Mouse (Mus musculus): ENCODE data around the gene Glcci1. TPM values are rescaled to one million over a fixed set of nuclear protein-coding genes. Genes with fewer than 3 reads are reported as not detected.
A peak's percentile ranks its signal among the peaks of the same experiment; 100 is the strongest.

Glcci1 gene
- 2.8 and 4.4 TPM in 2 replicates for polyA plus RNA-seq (2015; fragmentation: Nextera tagmentation; extraction: Ambion mirVana)

DNA sequence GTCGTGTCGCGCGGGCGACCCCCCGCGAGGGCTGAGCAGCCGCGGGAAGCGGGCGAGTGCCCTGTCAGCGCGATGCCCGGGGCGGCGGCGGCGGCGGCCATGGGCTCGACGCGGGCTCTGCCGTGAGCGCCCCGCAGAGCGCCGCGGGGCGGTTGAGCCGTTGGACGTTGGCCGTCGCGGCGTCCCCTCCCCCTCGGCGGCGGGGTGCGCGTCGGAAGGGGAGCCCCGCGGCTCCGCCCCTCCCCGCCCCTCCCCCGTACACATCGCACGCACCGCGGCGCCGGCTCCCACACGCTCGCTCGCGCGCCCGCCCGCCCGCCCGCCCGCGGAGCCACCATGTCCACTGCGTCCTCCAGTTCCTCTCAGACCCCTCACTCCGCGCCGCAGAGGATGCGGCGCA, at the start of gene Glcci1:
Glcci1 (plus strand) TSS at position 50 of the 400 bp plus-strand sequence.
- Histone ChIP-seq H3K4me1 (ENCODE audit: control insufficient read depth, insufficient read depth, low read length) (peaks cover 15% of the 10 kb centered on the region; the same call in 1 of the 2 replicates), H3K36me3 (ENCODE audit: control insufficient read depth, insufficient read depth, low read length) (no peaks in the 10 kb centered on the region), H3K27me3 (ENCODE audit: control insufficient read depth, insufficient read depth, low read length) (no peaks in the 10 kb centered on the region), H3K4me3 (replicated peaks; ENCODE audit: low read length) (peak within 1 kb of the TSS; percentile 90), H3K4me2 (ENCODE audit: low read depth, low read length) (peak within 1 kb of the TSS; percentile 77), H3K27ac (ENCODE audit: low read length) (peak within 1 kb of the TSS; percentile 99), H3K9me3 (replicated peaks; ENCODE audit: control insufficient read depth, low read length) (no peaks in the 10 kb centered on the region), H3K9ac (ENCODE audit: low read length) (peak within 1 kb of the TSS; percentile 98)
- ATAC-seq (ENCODE audit: insufficient read depth, low FRiP score), result peak; percentile 84
- 1% methylated on average over 33 of the region's 69 CpGs for WGBS

GRCm38 (mm10) chr6:8462447-8462846, 47.0 kb upstream of the Glcci1 start:
- Histone ChIP-seq H3K4me3 (replicated peaks; ENCODE audit: low read length) (no peak overlapping the region), H3K4me1 (ENCODE audit: control insufficient read depth, insufficient read depth, low read length) (no peaks in the 10 kb centered on the region), H3K9me3 (replicated peaks; ENCODE audit: control insufficient read depth, low read length) (no peaks in the 10 kb centered on the region), H3K4me2 (ENCODE audit: low read depth, low read length) (no peak overlapping the region), H3K36me3 (ENCODE audit: control insufficient read depth, insufficient read depth, low read length) (no peaks in the 10 kb centered on the region), H3K27ac (ENCODE audit: low read length) (no peak overlapping the region), H3K27me3 (ENCODE audit: control insufficient read depth, insufficient read depth, low read length) (no peaks in the 10 kb centered on the region), H3K9ac (ENCODE audit: low read length) (no peak overlapping the region)
- ATAC-seq (ENCODE audit: insufficient read depth, low FRiP score), result no peak
- WGBS, result 61% methylated on average over 2 of the region's 2 CpGs

GRCm38 (mm10) chr6:8465388-8465787, 44.0 kb upstream of the Glcci1 start:
- WGBS, result 74% methylated on average over 1 of the region's 1 CpGs

GRCm38 (mm10) chr6:8465985-8466384, 43.4 kb upstream of the Glcci1 start:
- Histone ChIP-seq H3K27ac (ENCODE audit: low read length) (no peak overlapping the region), H3K4me1 (ENCODE audit: control insufficient read depth, insufficient read depth, low read length) (no peaks in the 10 kb centered on the region), H3K9ac (ENCODE audit: low read length) (no peak overlapping the region), H3K27me3 (ENCODE audit: control insufficient read depth, insufficient read depth, low read length) (no peaks in the 10 kb centered on the region), H3K36me3 (ENCODE audit: control insufficient read depth, insufficient read depth, low read length) (no peaks in the 10 kb centered on the region), H3K9me3 (replicated peaks; ENCODE audit: control insufficient read depth, low read length) (no peaks in the 10 kb centered on the region), H3K4me2 (ENCODE audit: low read depth, low read length) (no peak overlapping the region), H3K4me3 (replicated peaks; ENCODE audit: low read length) (no peak overlapping the region)
- ATAC-seq (ENCODE audit: insufficient read depth, low FRiP score), result no peak
- WGBS, result 57% methylated on average over 5 of the region's 5 CpGs

More at GRCm38 (mm10) chr6:8465388-8465787, 44.0 kb upstream of the Glcci1 start:
- Histone ChIP-seq H3K4me3 (replicated peaks; ENCODE audit: low read length) (no peak overlapping the region), H3K4me2 (ENCODE audit: low read depth, low read length) (no peak overlapping the region), H3K9me3 (replicated peaks; ENCODE audit: control insufficient read depth, low read length) (no peaks in the 10 kb centered on the region), H3K9ac (ENCODE audit: low read length) (no peak overlapping the region), H3K36me3 (ENCODE audit: control insufficient read depth, insufficient read depth, low read length) (no peaks in the 10 kb centered on the region), H3K27ac (ENCODE audit: low read length) (no peak overlapping the region), H3K4me1 (ENCODE audit: control insufficient read depth, insufficient read depth, low read length) (no peaks in the 10 kb centered on the region), H3K27me3 (ENCODE audit: control insufficient read depth, insufficient read depth, low read length) (no peaks in the 10 kb centered on the region)
- no peak for ATAC-seq (ENCODE audit: insufficient read depth, low FRiP score)

DNA sequence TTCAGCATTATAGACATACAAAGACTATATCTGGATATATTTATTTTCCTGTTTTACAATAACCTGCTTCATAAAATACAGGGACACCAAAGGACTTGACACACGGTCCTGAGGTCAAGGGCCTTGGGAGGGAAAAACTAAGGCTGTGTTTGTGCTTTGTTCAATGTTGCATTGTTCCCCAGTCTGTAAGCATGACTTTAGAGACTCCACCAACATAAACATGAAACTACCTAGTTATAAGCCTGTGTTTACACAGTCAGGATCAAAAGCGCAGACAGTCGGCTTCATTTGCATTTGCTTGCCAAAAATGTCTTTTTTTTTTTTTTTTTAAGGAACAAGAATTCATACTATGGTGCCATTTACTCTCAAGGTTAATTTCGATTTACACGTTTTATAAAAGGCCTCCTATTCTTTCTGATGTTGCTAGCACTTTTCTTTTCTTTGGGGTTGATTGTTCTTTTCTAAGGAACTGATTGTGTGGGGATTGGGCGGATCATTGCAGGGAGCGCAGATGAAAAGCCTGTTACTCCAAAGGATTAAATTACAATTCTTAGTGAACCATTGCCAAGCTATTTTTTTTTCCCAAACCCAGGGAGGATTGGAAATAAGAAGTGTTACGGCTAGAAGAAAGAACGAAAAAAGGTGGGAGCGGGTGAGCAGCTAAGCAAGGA, 41.6 kb upstream of the Glcci1 start:
- WGBS, result 69% methylated on average over 10 of the region's 10 CpGs
- ATAC-seq (ENCODE audit: insufficient read depth, low FRiP score), result no peak
- H3K9me3 ChIP-seq (replicated peaks; ENCODE audit: control insufficient read depth, low read length), result no peaks in the 10 kb centered on the region
- H3K9ac ChIP-seq (ENCODE audit: low read length), result no peak overlapping the region
- H3K27ac ChIP-seq (ENCODE audit: low read length), result no peak overlapping the region
- no peak overlapping the region for H3K4me2 ChIP-seq (ENCODE audit: low read depth, low read length)
- H3K4me3 ChIP-seq (replicated peaks; ENCODE audit: low read length), result no peak overlapping the region
- H3K27me3 ChIP-seq (ENCODE audit: control insufficient read depth, insufficient read depth, low read length), result no peaks in the 10 kb centered on the region
- H3K4me1 ChIP-seq (ENCODE audit: control insufficient read depth, insufficient read depth, low read length), result 0 out of 2 replicates have a peak, but pooled peaks cover 2% of the 10 kb centered on the region
- no peaks in the 10 kb centered on the region for H3K36me3 ChIP-seq (ENCODE audit: control insufficient read depth, insufficient read depth, low read length)

DNA sequence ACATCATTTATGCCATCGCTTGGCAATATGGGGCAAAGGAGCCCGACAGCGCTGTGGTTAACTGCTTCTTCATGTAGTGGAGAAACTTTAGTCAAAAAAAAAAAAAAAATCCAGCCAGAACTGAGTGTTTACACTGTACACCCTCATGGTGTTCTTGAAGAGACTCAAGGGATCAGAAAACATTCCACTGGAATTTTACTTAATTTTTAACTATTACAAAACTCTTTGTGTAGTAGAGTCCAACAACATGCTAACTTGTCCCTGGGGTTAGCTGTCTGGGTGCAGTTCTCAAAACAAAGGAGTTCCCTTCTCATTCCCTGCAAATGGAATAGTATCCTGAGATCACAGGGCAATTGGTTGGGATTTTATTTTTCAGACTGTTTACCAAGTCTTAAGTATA, 39.5 kb upstream of the Glcci1 start:
- H3K27me3 ChIP-seq (ENCODE audit: control insufficient read depth, insufficient read depth, low read length), result no peaks in the 10 kb centered on the region
- H3K4me3 ChIP-seq (replicated peaks; ENCODE audit: low read length), result no peak overlapping the region
- no peak for ATAC-seq (ENCODE audit: insufficient read depth, low FRiP score)
- H3K9ac ChIP-seq (ENCODE audit: low read length), result no peak overlapping the region
- H3K4me2 ChIP-seq (ENCODE audit: low read depth, low read length), result no peak overlapping the region
- H3K4me1 ChIP-seq (ENCODE audit: control insufficient read depth, insufficient read depth, low read length), result peaks cover 6% of the 10 kb centered on the region; the same call in 1 of the 2 replicates
- H3K27ac ChIP-seq (ENCODE audit: low read length), result no peak overlapping the region
- WGBS, result 83% methylated on average over 3 of the region's 3 CpGs
- H3K36me3 ChIP-seq (ENCODE audit: control insufficient read depth, insufficient read depth, low read length), result no peaks in the 10 kb centered on the region
- H3K9me3 ChIP-seq (replicated peaks; ENCODE audit: control insufficient read depth, low read length), result no peaks in the 10 kb centered on the region

DNA sequence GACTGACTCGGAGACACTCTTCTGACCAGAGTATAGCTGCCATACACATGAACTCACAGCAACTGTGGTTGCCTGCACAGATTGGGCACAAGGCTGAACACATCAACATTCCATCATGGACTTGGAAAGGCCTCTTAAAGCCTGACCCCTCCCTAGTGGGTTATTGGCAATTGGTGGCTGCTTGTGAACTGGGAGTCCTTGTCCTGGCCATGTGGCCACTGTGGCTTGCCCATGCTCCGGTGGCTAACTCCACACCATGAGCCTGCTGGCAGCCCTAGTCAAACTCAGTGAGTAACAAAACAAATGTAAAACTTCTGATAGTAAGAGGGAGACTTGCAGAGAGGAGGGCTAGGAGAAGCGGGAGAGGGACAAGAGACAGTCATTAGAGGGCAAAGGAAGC, 37.3 kb upstream of the Glcci1 start:
- Histone ChIP-seq H3K9me3 (replicated peaks; ENCODE audit: control insufficient read depth, low read length) (no peaks in the 10 kb centered on the region), H3K4me3 (replicated peaks; ENCODE audit: low read length) (no peak overlapping the region), H3K27me3 (ENCODE audit: control insufficient read depth, insufficient read depth, low read length) (no peaks in the 10 kb centered on the region), H3K9ac (ENCODE audit: low read length) (no peak overlapping the region), H3K4me1 (ENCODE audit: control insufficient read depth, insufficient read depth, low read length) (peaks cover 6% of the 10 kb centered on the region; the same call in 1 of the 2 replicates), H3K36me3 (ENCODE audit: control insufficient read depth, insufficient read depth, low read length) (no peaks in the 10 kb centered on the region), H3K27ac (ENCODE audit: low read length) (no peak overlapping the region), H3K4me2 (ENCODE audit: low read depth, low read length) (no peak overlapping the region)
- WGBS, result 79% methylated on average over 3 of the region's 3 CpGs
- ATAC-seq (ENCODE audit: insufficient read depth, low FRiP score), result no peak

DNA sequence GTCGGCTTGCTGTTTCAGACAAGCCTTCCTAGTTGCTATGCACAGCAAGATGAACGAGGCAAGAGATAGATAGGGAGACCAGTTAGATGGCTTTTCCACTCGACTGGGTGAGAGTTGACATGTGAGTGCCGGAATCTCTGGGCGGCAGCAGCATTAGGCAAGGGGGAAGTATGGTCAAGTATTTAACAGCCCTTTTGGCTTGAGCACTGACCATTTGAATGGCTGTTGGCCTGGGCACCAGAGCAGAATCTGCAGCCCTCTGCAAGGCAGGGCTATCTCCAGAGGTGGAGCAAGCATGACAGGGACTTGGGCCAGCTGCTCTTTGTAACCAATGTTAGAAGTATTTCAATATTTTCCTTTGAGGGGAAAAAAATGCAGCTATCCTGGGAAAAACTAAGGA, 36.5 kb upstream of the Glcci1 start:
- H3K9ac ChIP-seq (ENCODE audit: low read length), result no peak overlapping the region
- no peaks in the 10 kb centered on the region for H3K36me3 ChIP-seq (ENCODE audit: control insufficient read depth, insufficient read depth, low read length)
- 39% methylated on average over 5 of the region's 5 CpGs for WGBS
- no peak for ATAC-seq (ENCODE audit: insufficient read depth, low FRiP score)
- no peak overlapping the region for H3K4me3 ChIP-seq (replicated peaks; ENCODE audit: low read length)
- H3K4me2 ChIP-seq (ENCODE audit: low read depth, low read length), result no peak overlapping the region
- peak overlapping the region; percentile 17 for H3K27ac ChIP-seq (ENCODE audit: low read length)
- peaks cover 6% of the 10 kb centered on the region; the same call in 1 of the 2 replicates for H3K4me1 ChIP-seq (ENCODE audit: control insufficient read depth, insufficient read depth, low read length)
- no peaks in the 10 kb centered on the region for H3K9me3 ChIP-seq (replicated peaks; ENCODE audit: control insufficient read depth, low read length)
- no peaks in the 10 kb centered on the region for H3K27me3 ChIP-seq (ENCODE audit: control insufficient read depth, insufficient read depth, low read length)

DNA sequence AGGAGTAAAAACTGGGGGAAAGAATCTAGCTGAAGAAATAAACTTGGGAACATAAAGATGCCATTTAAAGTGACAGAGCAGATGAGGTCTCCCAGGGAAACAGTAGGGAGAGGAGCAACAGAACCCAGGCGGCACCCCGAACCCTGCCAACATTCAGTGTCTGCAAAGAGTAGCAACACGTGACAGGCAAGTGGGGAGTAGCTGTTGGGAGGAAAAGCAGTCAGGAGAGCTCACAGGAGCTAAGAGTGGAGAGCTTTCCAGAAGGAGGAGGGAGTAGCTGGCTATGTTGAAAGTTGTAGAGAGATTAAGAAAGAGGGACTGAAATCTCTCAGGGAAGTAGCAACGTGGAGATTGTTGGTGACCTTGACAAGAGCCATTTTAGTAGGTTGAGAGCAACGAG, 35.9 kb upstream of the Glcci1 start:
- H3K9ac ChIP-seq (ENCODE audit: low read length), result no peak overlapping the region
- no peak overlapping the region for H3K4me2 ChIP-seq (ENCODE audit: low read depth, low read length)
- H3K36me3 ChIP-seq (ENCODE audit: control insufficient read depth, insufficient read depth, low read length), result no peaks in the 10 kb centered on the region
- 44% methylated on average over 5 of the region's 5 CpGs for WGBS
- H3K4me1 ChIP-seq (ENCODE audit: control insufficient read depth, insufficient read depth, low read length), result peaks cover 6% of the 10 kb centered on the region; the same call in 1 of the 2 replicates
- H3K4me3 ChIP-seq (replicated peaks; ENCODE audit: low read length), result no peak overlapping the region
- H3K27ac ChIP-seq (ENCODE audit: low read length), result no peak overlapping the region
- H3K27me3 ChIP-seq (ENCODE audit: control insufficient read depth, insufficient read depth, low read length), result no peaks in the 10 kb centered on the region
- no peak for ATAC-seq (ENCODE audit: insufficient read depth, low FRiP score)
- H3K9me3 ChIP-seq (replicated peaks; ENCODE audit: control insufficient read depth, low read length), result no peaks in the 10 kb centered on the region

Data from stomach, embryonic 16.5 days (tissue).